Mouse (Mus musculus) kidney, postnatal 10 days (tissue): ENCODE results near the gene Zzz3.

Experiments used
- DNase-seq: peaks from one replicate; pipeline ENCODE4 v3.0.0; 2021; ENCODE audit warnings: mixed read lengths

The Zzz3 gene

GRCm38 (mm10) chr3:152467312-152467711, 72.0 kb downstream of the Zzz3 start:
- no peak for DNase-seq

GRCm38 (mm10) chr3:152468032-152468431, 72.8 kb downstream of the Zzz3 start:
- no peak for DNase-seq

- DNase-seq: no peak
Observed at GRCm38 (mm10) chr3:152468569-152469041, 73.3 kb downstream of the Zzz3 start.

- DNase-seq: peak; percentile 3
Observed at GRCm38 (mm10) chr3:152469423-152470200, 74.3 kb downstream of the Zzz3 start.

- no peak for DNase-seq
Observed at GRCm38 (mm10) chr3:152470347-152470746, 75.1 kb downstream of the Zzz3 start.

GRCm38 (mm10) chr3:152472676-152473075, 77.4 kb downstream of the Zzz3 start:
- no peak for DNase-seq

DNA sequence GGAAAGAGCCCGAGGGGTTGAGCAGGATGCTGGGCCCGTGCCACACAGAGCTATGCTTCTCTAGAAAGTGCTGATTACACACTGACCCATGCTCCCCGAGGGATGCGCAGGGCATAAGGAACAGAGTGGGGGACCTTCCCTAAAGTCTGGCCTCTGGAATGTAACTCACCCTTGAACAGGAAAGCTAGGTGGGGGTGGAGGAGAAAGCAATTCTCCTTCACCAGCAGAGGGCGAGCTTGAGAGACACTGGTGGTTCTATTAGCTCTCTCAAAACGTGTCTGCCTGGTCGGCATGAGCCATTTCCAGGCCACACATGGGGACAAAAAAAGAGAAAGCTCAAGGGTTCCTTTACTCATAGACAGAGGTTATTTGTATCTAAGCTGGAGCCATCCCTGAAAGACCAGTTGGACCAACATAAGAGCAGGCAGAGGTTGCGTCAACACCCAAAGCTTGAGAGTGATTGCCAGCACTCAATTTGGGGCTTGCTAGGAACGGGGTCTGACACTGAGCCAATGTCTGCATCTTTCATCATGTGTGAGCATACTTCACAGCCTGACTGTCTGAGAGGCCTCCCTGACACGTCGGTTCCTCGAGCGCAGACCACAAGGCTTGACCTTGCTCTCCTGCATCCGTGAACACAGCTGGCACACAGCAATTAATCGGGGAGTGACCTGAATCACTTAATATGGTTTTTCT, 79.5 kb downstream of the Zzz3 start:
- peak; percentile 81 for DNase-seq

GRCm38 (mm10) chr3:152475278-152475669, 80.0 kb downstream of the Zzz3 start:
- no peak for DNase-seq

GRCm38 (mm10) chr3:152475894-152476293, 80.6 kb downstream of the Zzz3 start:
- no peak for DNase-seq

GRCm38 (mm10) chr3:152477796-152478527, 82.7 kb downstream of the Zzz3 start:
- peak; percentile 82 for DNase-seq

DNA sequence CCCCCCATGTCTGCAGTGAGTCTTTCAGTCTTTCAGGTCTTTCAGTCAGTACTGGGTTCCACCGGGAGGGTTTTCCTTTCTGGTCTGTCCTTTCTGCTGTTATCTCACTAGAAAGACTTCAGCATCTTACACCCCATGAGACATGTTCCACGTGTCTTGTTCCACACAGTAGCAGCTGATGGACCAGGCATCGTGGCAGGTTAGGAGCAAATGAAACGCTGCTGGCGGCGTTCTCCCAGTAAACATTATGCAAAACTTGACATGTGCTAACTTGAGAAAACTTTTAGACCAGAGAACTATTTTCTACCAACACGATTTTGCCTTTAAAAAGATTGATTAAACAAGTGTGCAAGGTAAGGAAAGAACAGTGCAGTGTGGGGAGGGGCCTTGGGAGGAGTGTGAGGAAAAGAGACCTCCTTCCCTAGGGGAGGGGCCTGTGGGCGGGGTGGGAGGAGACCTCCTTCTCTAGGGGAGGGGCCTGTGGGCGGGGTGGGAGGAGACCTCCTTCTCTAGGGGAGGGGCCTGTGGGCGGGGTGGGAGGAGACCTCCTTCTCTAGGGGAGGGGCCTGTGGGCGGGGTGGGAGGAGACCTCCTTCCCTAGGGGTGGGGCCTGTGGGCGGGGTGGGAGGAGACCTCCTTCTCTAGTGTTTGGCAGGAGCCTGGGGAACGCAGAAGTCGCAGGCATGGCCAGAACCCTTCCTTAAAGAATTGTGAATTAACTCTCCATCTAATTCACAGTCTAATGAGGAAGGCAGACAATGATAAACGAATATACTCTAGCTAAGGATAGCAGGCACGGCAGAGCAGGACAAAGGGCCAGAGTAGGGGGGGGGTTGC, 83.5 kb downstream of the Zzz3 start:
- DNase-seq: peak; percentile 69

DNA sequence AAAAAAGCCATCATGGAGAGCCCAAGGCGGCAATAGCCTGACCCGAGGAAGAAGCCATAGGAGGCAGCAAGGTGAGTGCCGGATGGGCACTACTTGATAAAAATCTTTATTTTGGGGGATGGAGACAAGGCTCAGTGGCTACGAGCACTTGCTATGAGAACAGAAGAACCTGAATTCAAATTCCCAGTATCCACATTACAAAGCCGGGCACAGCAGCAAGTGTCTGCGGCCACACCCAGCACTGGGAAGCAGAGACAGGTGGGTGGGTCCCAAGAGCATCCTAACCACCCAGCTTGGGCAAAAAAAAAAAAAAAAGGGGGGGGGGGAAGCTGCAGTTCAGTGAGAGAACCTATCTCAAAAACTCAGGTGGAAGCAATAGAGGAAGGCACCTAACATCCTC, 85.1 kb downstream of the Zzz3 start:
- DNase-seq: no peak

- DNase-seq: no peak
Observed at GRCm38 (mm10) chr3:152482182-152482581, 86.9 kb downstream of the Zzz3 start.

DNA sequence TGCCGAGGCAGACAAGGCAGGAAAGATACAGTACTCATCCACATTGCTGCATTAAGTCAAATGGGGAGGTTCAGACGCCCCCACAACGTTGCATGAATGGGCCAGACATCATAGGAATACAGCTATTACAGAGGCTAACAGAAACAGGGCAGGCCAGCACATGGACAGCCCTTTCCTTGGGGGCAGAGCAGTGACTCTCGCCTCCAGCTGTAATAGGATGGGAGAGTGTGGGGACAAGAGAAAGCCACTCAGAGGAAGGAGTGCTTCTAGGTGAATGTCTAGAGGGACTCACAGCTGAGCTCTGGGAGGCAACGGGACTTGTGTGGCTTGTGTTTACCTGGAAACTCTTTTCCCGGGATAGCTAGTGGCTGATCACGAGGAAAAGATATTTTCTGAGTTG, 88.5 kb downstream of the Zzz3 start:
- no peak for DNase-seq

GRCm38 (mm10) chr3:152484206-152484605, 88.9 kb downstream of the Zzz3 start:
- peak; percentile 45 for DNase-seq

DNA sequence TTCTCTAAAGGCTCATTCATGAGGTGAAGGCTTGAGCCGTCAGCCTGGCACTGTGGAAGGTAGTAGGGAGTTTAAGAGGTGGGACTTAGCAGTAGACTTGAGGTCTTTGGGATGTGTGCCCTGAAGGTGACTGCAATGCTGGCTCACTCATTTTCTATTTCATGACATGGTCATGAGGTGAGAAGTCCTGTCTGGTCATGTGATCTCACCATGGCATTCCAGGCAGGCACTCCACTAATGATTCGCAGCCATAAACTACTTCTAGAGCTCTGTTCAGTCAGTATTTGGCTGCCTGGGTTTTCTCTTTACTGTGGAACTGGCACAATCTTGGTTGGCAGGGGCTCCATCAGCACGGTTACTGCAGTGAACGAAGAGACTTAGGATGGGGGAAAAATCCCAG, 93.7 kb downstream of the Zzz3 start:
- DNase-seq: no peak

DNA sequence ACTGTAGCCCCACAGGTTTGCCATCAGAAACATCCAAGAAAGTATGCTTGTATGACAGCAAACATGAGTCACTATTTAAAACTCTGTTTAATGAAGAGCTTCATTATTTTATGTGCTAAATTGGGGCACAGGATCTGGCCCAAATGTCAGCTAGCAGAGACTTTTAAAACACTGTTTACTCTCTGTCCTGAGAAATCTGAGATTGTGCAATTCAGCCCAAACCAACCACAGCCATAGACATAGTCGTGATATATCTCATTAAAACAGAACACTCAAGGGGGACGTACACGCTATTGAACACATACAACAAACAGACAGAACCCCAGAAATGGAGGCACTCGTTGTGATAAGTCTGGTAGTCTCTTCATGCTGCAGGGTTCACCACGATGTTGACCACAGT, 95.2 kb downstream of the Zzz3 start:
- DNase-seq: no peak

GRCm38 (mm10) chr3:152492241-152492640, 97.0 kb downstream of the Zzz3 start:
- no peak for DNase-seq

GRCm38 (mm10) chr3:152493813-152494212, 98.5 kb downstream of the Zzz3 start:
- no peak for DNase-seq

DNA sequence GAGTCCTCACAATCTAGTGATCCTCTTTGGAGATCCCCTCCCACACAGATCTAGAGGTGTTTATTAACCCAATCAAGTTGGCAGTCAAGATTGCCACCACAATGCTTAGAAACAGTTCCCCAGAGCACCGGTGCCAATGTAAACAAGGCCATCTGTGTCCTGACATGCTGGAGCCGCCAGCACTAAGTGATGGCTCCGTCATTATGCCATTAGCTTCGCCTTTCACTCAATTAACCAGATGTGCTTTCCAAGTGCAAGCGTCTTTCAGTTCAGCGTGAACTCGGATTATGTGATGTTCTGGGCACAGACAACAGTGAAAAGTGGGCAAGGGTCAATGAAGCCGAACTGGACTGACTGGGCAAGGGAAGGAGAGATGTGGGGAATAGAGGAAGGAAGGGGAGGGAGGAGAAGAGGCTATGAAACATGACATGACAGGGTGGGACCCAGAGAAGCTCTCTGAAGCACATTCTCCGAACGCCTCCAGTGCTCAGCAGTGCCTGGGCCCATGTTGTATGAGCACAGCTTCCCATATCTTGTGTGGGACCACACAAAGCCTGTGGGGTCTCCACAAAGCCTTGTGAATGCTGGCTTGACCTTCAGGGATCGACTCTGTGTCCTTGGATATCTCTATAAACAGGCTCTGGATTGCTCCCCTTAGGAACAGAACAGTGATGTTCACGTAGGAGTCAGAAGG, 99.5 kb downstream of the Zzz3 start:
- DNase-seq: no peak

GRCm38 (mm10) chr3:152495415-152495898, 100.2 kb downstream of the Zzz3 start:
- no peak for DNase-seq

- no peak for DNase-seq
Observed at GRCm38 (mm10) chr3:152497084-152497483, 101.8 kb downstream of the Zzz3 start.
